Mouse (Mus musculus) fibroblast of lung, adult 2 months (primary cell): Measurements from ENCODE around the gene Slc22a3.
A peak's percentile ranks its signal among the peaks of the same experiment; 100 is the strongest.

Source experiments
- DNase-seq: peaks from one replicate; pipeline ENCODE4 v3.0.0-alpha.2; 2011; ENCODE audit warnings: low read depth

The Slc22a3 gene

DNA sequence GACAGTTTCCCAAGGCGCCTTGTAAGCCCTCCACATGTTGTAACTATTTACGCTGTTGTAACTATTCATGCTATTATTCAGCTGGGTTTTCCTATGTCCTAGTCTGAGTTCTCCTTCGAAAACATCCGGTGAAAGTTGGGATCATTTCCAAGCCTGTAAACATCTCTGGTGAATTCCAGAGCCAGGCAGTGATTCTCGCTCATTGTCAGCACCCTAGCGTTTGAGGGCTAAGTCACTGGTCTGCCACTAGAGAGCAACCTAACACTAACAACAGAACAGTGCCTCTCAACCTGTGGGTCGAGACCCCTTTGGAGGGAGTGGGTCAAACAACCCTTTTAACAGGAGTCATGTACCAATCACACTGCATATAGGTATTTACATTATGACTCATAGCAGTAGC is 104.1 kb downstream of the Slc22a3 start:
- no peak for DNase-seq

DNA sequence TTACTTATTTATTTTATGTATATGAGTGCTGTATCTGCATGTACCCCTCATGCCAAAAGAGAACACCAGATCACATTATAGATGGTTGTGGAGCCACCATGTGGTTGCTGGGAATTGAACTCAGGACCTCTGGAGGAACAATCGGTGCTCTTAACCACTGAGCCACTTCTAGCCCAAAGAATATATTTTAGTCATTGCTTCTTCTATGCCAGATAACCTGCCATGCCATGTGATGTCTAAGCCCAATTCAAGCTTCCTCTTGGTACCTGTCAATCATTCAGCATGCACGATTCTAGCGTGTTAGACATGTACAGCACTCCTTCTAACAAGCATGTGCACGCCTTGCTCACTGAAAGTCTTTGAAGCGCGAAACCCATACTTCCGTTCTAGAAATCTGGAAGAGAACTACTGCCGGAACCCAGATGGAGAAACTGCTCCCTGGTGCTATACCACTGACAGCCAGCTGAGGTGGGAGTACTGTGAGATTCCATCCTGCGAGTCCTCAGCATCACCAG is 111.3 kb downstream of the Slc22a3 start:
- no peak for DNase-seq

DNA sequence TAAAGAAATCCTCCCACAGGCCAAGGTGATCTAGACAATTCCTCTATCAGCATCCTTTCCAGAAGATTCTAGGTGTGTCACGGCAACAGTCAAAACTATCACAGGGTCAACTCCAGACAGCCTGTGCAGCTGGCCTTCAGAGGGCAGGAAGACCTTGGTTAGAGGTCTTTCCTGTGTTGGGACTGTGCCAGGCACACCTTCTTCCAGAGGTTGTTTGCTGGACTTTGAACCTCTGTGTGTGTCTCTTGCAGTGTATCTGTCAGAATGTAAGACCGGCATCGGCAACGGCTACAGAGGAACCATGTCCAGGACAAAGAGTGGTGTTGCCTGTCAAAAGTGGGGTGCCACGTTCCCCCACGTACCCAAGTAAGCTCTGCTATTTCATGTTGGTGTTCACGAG is 119.3 kb downstream of the Slc22a3 start:
- no peak for DNase-seq

DNA sequence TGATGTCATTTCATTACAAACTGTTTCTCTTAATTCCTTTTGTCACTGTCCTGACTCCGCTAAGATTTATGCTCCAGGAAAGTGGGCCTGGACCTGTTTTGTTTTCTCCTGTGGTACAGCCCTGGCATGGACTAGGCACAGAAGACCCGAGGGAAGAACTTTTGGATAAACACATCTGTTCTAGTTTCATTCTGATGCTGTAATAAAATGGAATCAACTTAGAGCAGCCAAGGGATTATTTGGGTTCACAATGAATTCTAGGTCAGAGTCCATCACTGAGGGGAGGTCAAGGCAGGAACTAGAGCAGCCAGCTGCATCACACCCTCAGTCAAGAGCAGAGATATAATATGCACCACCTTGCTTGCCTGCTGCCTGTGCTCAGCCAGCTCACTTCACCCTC is 119.7 kb downstream of the Slc22a3 start:
- DNase-seq: no peak

DNA sequence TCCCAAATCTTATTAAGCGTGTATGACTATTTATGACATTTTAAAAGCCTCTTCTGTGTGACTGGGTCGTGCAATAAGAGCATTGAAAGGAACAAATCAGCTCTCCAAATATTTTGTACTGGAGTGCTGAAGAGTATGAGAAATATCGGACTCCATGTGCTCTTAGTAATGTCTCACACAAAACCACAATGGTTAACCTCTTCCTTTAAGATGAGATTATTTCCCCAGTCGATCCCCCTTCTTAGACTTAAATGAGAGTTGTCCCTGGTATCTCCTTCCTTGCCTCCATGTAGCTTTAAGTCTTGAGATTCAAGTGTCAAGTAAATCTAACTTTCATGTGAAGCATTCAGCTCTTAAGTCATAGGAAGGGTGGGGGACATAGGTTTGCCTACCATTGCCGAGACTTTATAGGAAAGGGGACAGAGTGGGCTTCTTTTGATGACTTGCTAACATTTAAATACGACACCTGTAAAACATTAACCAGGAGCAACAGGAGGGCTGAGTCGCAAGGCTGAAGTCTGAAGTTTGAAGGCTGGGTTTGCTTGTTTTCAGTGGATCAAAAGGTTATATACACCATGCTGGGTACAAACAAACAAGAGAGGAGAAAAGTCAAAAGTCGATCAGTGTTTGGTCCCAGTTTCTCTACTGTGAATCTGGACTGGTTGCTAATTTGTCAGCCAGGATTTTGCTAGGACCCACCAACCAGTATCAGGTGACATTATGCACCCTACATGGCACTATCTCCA is 122.3 kb downstream of the Slc22a3 start:
- no peak for DNase-seq

DNA sequence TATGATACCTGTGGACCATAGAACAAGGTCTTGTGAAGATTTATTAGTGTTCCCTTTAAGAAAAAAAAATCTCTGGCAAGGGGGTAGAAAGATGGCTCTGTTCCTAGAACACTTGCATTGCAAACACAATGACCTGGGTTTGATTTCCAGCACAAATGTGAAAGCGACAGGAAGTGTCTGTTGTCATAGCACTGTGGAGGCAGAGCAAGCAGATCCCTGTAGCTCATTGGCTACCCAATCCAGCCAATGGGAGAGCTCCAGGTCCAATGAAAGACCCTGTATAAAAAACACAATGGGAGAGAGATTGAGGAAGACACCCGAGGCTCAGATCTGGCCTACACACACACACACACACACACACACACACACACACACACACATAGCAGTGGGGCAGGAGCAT is 125.0 kb downstream of the Slc22a3 start:
- DNase-seq: no peak

DNA sequence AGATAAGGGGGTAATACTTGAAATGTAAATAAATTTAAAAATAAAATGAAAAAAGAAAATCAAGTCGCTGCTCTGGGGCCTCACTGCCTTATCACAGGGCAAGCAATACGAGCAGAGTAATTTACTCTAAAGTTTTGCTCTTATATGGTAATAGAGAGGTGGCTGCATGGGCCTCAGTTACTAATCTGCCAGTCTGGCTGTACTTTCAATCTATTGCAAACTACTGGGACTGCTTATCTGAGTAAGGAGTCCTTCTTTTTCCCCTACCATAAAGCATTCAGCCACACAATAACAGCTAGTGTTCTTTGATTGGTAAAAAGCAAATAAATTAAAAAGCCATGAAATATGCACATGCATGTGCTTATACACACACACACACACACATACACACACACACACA is 125.9 kb downstream of the Slc22a3 start:
- DNase-seq: no peak

DNA sequence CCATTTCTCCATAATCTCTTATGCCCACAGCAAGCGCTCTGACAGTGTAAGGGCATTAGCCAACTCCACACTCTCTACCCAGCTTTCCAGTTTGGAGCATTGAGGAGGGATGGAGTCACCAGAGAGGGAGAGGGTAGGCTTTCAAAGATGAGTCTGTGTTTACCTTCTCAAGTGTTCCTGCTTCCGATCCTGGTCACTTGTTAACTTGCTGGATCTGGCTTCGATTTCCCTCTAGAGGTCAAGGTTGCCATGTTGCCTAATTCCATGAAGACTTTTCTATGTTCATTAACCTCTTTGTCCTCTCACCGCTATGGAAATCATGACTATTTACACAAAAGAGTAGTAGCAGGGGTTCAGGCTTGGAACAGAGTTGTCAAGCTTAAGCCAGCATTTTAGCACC is 127.2 kb downstream of the Slc22a3 start:
- no peak for DNase-seq

DNA sequence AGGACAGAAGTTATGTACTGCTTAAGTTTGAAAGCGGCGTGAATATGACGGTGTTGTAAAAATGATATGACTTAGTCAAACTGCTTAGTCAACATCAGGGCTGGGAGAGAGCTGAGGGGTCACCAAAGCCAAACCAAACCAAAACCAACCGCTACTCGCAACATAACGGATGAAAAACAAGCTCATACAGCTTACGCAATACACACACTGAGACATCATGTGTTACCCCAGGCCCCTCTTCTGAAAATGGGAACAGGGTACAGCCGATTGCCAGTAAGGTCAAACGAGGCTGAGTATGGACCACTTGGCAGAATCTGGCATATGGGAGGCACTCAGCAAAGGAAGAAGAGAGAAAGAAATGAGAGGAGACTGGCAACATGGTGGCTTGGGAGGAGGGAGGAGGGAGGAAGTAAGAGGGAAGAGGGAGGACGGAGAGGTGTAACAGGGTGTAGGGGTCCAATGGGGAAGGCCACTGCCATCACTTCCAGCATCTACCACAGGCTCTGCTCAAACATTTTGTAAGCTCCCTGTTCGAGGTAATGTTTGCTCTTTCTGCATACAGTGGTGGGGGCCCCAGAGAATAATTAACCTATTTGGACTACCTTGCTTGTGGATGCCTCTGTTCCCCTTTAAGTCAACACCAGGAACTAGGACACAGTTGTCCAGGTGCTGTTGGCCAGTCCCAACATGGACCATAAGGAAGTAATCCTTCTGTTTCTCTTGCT is 129.4 kb downstream of the Slc22a3 start, which contains the start of gene Plg:
Gene Plg (plus strand): TSS at position 628 of the 725 bp plus-strand sequence.
- no peak for DNase-seq

DNA sequence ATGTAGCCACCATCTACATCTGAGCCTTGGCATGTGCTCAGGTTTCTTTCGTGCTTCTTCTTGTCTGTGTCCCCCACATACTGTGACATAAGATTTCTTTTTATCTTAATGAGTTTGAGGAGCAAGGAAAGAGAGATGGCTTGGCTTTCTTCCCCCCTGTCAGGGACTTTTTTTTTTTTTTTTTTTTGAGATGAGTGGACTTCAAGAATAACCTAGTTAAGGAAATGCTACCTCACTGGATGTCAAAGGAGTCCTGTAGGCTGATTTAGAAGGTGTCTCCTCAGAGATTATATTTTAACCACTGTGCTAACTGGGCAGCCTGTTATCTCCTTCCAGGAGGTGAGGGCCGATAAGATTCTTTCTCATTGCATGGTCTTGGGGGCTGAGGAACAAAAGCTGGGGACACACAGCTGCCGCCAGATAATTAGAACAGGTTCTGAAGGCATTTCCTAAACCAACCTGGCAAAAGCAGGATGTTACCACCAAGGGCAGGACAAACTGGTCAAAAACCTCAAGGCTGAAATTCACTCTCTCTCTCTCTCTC is 133.8 kb downstream of the Slc22a3 start:
- DNase-seq: no peak

DNA sequence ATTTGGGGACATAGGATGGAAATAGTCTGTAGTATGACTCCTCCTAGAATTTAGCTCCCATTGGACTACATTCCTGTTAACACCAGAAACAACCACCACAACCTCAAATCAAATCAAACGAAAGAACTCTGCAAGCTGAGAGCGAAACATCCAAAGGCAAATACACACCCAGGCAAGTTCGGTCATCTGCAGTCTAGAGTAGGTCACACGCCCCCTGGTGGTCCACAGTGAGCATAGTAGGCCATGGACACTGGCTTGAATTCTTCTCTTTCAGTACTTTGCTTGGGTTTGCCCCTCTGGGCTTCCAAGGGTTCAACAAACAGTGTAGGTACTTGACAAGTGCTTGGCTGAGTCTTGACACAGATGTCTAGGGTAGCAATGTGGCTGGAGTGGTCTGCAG is 135.5 kb downstream of the Slc22a3 start:
- peak; percentile 19 for DNase-seq

DNA sequence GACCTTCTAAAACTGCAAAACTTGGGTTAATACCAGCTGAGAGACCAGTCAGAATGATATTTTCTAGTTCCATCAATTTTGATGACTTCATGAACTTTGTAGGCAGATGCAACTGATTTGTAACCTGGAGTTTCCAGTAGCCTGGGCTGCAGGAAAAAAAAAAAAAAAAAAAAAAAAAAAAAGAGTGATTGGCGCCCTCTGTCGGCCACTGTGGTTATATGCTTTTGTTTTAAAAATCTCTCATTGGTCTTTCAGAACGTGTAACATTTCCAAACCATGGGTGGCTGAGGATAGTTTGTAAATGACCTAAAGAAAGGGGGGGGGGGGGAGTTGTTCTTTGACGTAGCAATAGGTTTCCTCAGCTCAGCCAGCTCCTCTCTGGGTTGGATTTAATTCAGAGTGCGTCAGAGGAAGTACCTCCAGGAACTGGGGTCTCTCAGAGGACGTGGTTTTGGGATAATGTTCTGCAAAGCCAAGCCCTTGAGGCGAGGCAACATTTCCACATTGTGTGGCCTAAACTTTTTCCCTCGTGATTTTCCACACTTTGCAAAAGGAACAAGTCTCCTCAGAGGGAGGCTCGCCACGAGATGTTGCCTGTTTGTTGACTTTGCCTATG is 136.1 kb downstream of the Slc22a3 start:
- DNase-seq: peak; percentile 26

DNA sequence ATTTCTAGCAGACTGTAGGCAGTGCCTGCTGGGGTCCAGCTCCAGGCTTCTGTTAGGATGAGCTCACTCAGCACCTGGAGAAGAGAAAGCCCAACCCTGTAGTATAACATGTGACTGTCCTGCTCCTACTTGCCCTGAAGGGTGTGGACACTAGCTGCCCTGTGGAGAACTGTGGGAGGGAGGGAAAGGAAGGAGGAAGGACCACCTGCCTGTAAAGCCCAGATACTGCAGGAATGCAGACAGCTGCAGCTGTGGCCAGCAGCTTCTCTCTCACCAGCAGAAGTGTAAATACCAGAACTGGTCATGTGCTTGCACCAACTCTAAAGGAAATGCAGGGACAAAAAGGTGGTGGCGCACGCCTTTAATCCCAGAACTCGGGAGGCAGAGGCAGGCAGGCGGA is 137.2 kb downstream of the Slc22a3 start:
- DNase-seq: no peak

DNA sequence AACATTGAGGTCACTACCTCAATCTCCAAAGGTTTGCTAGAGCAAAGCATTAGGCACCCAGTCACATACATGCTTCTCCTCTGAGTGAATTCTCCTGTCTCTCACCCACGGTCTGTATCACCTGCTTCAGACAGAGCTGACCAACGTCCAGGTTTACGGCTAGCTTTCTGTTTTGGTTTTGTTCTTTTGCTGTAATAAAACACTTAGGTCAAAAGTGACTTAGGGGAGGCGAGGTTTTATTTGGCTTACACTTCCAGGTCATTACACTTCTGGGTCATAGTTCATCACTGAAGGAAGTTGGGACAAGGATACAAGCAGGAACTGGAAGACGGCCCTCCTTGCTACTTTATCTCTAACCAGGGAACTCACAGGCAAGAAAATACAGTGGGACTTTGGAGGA is 138.1 kb downstream of the Slc22a3 start:
- no peak for DNase-seq
